Mouse (Mus musculus): ENCODE results near the gene Vmn2r27.

The Vmn2r27 gene

DNA sequence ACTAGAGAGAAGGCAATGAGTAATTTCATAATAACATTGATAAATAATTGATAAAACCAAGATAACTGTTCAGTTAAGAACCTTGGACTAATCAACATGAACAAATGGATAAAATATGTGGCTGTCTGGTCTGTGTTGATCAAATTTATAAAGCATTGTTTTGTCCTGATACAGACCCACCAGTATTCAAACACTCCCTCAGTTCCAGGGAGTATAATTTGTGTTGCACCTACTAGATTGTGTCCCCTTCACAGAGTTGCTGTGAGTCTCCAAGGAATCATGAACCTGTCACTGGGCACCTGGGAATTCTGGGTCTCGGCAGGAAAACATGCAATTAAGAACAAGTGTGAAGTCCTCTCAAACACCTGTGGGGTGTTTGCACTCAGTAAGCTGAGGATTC lies at the start of gene Vmn2r27:
Vmn2r27 (minus strand) TSS at position 101 of the 400 bp plus-strand sequence.
- no peak for DNase-seq

DNA sequence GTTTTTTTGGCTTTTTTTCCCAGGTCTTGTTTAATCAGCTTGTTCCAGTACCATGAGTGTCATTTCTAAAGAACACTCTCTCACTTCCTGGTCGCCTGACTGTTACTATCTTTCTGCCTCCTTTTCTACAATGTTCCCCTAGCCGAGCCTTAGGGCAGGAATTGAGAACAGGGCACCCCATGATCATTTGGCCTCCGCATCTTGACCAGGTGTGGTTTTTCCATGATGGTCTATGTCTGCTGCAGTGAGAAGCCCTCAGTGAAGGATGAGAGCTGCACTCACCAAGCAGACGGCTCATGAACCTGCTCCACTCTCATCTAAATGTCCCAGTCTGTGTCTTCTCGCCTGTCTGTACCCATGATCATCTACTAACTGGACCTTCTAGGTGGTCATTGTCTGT lies 46.6 kb upstream of the Vmn2r27 start:
- DNase-seq = no peak

DNA sequence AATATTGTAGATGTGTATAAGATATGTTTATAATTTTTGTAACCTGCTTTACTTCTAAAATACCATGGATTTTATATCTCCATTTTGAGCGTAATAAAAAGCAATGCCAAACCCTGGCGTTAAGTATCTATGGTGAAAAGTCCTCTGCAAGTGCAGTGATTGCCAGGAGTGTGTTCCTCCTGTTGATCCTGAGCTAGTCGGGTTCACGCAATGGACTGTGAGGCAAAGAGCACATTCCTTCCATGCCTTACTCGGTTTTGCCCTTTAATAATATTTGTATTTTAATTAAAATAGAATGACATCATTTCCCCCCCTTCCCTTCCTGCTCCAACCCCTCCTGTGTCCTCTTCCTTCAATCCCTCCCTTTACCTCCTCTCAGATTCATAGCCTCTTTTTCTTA lies 46.0 kb upstream of the Vmn2r27 start:
- no peak for DNase-seq

DNA sequence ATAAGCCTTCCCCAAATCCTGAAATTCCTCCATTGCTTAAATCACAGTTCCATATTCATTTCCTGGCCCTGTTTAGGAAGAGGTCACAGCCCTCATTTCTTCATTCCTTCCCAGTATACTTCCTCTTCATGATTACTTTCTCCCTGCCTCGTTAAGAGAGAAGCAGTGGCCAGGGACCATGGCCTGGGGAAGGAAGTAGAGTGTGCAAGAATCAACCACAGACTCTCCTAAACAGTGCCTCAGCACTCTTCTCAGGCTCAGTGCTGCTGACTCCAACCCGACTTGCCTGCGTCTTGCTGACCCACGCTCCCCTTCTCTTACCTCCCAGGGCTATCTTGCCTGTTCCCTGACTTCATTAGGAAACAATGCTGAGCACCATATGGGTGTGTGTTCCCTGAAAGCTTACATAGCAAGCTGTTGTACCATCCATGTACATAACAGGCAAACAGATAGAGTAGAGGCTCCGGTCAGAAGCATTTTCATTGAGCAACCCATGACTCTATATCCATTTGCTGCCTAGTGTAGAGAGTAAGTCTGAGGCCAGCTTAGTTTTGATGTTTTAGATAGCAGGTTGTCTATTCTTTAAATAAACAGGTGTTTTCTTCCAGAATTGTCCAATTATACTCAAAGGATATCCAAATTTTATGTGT lies 41.7 kb upstream of the Vmn2r27 start:
- peak; percentile 38 for DNase-seq

DNA sequence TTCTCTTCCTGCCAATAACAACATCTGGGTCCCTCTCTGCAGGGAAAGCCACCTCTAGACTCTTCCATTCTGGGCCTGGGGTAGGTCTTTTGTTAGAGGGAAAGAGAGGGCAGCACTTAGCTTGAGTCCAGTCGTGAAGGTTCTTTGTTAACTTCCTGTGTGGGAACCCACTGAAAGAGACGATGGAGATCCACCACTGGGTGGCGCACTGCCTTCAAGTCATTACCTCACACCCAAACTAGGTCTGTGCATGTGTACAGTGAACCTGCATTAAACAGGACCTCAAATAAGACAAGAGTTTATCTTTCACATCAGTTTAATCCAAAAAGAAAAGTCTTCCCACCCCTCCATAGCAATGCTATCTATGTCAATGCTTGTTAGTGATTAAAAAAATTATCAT lies 31.0 kb upstream of the Vmn2r27 start:
- peak; percentile 83 for DNase-seq

DNA sequence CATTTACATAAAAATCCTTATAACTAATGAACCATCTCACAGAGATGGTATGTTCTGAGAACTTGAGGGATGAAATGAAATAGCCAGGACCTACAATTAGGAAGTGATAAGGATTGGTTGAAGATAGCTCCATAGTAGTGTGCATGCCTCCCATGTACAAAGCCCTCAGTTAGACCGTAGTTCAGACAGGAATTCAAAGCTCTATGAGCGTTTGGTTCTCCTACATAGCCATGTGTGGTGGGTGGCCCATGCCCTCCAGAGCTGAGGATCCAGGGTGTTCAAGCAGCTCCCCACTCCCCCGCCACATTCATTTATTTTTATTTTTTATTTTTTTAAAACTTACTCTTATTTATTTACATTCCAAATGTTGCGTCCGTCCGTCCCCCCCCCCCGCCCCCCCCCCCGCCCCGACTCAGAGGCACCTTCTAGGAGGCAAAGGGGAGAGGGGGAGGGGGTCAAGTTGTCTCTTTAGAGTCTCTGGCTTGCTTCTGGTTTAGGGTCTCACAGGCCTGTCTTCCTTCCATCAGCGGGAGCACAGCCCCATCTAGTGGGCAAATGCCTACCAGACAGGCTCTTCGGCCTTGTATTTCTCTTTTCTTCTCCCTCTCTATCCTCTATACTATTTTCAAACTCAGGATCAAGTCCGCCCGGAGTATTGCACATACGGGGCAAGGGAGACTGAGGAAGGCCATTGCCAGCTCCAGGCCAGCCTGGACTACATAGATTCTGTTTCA lies 28.7 kb upstream of the Vmn2r27 start:
- peak; percentile 47 for DNase-seq

DNA sequence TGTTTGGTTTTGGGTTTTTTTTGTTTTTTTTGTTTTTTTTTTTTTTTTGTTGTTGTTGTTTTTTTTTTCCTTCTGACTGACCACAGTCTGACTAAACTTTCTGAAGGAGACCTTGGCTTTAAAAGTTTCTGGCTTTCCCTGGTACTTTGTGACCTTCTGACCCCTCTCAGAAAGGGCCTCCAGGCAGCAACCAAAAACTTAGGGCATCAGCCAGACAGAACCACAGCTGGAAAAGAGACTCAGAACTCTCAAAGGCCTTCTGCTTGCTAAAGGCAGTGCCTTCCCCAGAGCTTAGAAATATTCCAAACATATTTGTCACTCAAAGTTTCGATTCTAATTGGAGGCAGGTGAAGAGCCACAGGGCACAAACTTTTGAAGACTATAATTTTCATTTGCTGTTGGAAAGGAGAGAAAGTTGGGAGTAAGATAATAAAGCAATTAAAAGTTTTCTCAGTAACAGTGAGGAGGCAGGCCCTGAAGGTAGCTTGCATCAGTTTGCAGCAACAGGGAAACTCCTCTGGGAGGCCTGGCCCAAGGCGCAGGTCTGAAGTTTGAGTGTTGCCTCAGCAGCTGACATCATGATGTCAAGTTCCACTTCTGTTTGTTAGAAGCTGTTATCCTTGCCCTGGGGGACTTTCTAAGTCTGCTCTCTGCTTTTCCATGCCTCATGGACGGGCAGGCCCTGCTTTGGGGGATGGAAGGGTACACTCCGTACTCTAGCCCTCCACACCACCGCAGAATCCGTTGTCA lies 24.2 kb upstream of the Vmn2r27 start:
- no peak for DNase-seq

DNA sequence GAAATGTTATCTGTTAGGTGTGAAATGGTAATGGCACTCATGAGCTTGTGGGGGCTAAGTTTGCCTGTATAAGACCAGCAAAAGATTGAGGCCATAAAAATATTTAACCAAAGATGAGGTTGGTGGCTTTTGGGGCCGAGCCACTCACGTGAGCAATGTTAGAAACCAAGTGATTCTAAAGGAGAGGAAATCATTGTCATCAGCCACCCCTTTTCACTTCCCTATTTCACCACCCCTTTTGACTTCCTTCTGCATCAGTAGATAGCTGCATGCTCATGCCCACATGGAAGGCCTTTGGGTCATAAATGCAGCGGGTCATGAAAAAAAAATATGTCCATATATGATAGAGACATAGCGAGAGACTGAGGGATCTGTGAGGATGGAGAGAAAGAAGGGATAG lies 29.5 kb downstream of the Vmn2r27 start:
- peak; percentile 15 for DNase-seq

DNA sequence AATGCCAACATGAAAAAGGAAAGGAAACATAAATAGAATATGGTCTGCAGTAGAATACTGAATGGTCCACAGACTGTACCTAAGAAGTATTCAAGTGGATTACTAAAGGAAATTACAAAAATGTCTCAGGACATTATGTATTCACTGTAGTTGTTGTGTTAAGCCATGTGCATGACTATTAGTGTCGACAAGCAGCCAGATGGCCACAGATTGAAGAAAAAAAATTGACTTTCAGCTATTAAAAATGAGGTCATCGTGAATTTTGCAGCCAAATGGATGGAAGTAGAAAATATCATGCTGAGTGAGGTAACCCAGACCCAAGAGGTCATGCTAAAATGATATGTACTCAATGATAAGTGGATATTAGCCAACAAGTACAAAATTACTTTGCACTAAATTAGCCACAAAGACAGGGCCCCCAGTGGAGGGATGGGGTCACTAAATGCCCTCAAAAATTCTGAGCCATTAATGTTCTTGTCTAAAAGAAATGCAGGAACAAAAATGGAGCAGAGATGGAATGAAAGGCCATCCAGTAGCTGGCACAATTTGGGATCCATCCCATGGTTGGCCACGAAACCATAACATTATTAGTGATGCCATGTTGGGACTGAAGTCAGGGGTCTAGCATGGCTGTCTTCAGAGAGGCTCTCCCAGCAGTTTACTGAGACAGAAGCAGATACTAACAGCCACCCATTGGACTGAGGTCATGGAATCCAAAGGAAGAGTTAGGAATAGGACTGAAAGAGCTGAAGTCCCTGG lies 63.0 kb downstream of the Vmn2r27 start:
- DNase-seq = no peak

DNA sequence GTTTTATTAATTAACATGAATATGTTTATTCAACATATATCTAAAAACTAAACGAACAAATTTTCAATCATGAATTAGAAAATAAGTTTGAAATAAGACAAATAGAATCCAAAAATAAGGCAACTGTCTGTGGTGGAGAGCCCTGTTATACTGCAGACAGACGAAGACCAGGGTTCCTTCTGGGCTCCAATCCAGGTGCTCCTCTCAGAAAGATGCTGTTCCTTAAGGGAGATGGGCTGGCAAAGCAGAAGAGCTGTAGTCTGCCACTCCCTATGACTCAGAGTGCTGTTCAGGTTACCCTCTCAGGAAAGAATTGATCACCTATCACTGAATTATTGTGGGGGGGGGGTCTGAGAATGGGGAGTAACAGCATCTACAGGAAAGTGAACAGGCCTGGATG lies 65.1 kb downstream of the Vmn2r27 start:
- DNase-seq = no peak

DNA sequence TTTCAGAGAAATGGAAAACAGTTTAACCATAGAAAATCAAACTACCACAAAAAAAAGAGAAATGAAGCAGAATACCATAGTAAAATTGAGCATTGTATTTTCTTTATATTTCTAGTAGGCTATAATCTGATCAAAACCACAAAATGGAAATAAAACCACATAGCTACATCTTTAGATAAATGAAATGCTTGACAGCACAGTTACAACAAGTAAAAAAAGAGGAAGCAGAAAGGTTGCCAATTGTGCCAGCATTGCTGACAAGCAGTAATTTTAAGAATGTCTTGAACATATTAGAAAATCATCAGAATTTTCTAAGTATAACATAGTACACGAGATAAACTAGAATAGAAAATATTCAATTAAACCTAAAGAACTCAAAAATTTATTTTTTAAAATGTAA lies 81.8 kb downstream of the Vmn2r27 start:
- no peak for DNase-seq

All from lung, postnatal 36 days (tissue).